Mouse (Mus musculus) ovary, postnatal 10 days (tissue): ENCODE data around the gene H3f3b.
"Not testable (repeated sequence)": the region's sequence is repeated elsewhere in the genome, so short reads cannot be mapped to it uniquely, and the experiment has no call there.

ENCODE experiments used
- DNase-seq: peaks from one replicate; pipeline ENCODE4 v3.0.0; 2022; ENCODE audit warnings: low spot score

H3f3b gene

GRCm38 (mm10) chr11:116020519-116020922, 7.2 kb downstream of the H3f3b start:
- no peak for DNase-seq

- DNase-seq: no peak
Measured at GRCm38 (mm10) chr11:116019976-116020411, 7.8 kb downstream of the H3f3b start.

- DNase-seq: no peak
Measured at GRCm38 (mm10) chr11:116019360-116019791, 8.4 kb downstream of the H3f3b start.

- not testable (repeated sequence) for DNase-seq
Measured at GRCm38 (mm10) chr11:116018867-116019266, 8.9 kb downstream of the H3f3b start.

- no peak for DNase-seq
Measured at GRCm38 (mm10) chr11:116018106-116018505, 9.7 kb downstream of the H3f3b start.

- DNase-seq: no peak
Measured at GRCm38 (mm10) chr11:116014821-116015220, 12.9 kb downstream of the H3f3b start.

- peak; percentile 63 for DNase-seq
Measured at GRCm38 (mm10) chr11:116012262-116012947, 15.4 kb downstream of the H3f3b start, which contains the start of gene Galk1. Galk1 (minus strand) TSS chr11:116012719.

GRCm38 (mm10) chr11:116011529-116012261, 16.1 kb downstream of the H3f3b start:
- DNase-seq: no peak

- no peak for DNase-seq
Measured at GRCm38 (mm10) chr11:116010948-116011347, 16.8 kb downstream of the H3f3b start.

GRCm38 (mm10) chr11:116010146-116010545, 17.6 kb downstream of the H3f3b start:
- DNase-seq: no peak

- no peak for DNase-seq
Measured at GRCm38 (mm10) chr11:116009661-116010060, 18.1 kb downstream of the H3f3b start.

GRCm38 (mm10) chr11:116008832-116009375, 18.9 kb downstream of the H3f3b start:
- DNase-seq: no peak

GRCm38 (mm10) chr11:116008411-116008810, 19.4 kb downstream of the H3f3b start:
- no peak for DNase-seq

GRCm38 (mm10) chr11:116007095-116007850, 20.5 kb downstream of the H3f3b start:
- no peak for DNase-seq

GRCm38 (mm10) chr11:116005701-116006419, 21.9 kb downstream of the H3f3b start:
- no peak for DNase-seq

- peak; percentile 64 for DNase-seq
Measured at GRCm38 (mm10) chr11:116004840-116005700, 22.7 kb downstream of the H3f3b start.

- DNase-seq: no peak
Measured at GRCm38 (mm10) chr11:116004186-116004823, 23.5 kb downstream of the H3f3b start.

GRCm38 (mm10) chr11:116002894-116003293, 24.9 kb downstream of the H3f3b start:
- no peak for DNase-seq

- DNase-seq: no peak
Measured at GRCm38 (mm10) chr11:116001725-116002124, 26.0 kb downstream of the H3f3b start.

GRCm38 (mm10) chr11:116000607-116001006, 27.2 kb downstream of the H3f3b start:
- no peak for DNase-seq
